Mouse (Mus musculus) gastrocnemius, postnatal 4 days (tissue): ENCODE measurements at regions not wholly inside any gene's neighbourhood (a gene's known extent, or its start where the extent isn't known, plus 50 kb on each side); places are given as distances from the start of the nearest gene placed in this dataset.
"Not testable (repeated sequence)": the region's sequence is repeated elsewhere in the genome, so short reads cannot be mapped to it uniquely, and the experiment has no call there.

Experiments used
- DNase-seq, 2 experiments: peaks; one replicate each; pipeline ENCODE4 v3.0.0; 2021 to 2022; ENCODE audit warnings: low spot score in 2 of 2, mixed read lengths in 2 of 2

DNA sequence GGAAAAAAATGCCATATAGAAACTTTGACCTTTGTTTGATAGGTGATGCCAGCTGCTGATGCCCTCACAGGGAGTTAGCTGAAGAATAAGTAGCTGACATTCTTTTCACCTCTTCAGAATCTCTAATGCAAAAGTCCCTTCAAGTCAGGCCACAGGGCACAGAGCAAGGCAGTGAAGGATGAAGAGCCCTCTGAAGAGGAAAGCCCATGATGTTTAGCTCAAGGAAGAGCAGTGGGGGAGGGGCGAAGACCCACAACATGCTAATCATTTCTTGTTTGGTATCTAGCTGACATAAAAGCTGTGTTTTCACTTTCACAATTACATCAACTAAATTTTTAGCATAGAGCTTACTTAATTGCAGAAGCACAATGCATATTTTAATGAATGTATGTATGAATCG lies 1108.4 kb downstream of the Trim52 start:
- DNase-seq: no peak

DNA sequence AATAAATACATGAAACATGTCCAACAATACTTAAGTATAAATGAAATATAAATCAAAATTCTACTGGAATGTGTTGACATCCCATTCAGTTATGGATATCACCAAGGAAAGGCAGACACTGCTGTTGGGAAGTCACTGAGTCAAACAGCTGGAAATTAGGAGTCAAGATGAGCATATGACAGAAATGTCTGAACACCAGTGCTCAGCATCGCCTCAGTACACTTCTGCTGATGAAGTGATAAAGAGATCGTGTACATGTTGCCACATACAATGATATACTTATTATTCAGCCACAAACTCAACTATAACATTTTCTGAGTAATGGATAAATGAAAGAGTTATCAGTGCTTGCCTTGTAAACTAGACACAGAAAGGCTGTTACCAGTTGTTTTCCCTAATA lies 1158.2 kb downstream of the Trim52 start:
- DNase-seq: no peak

DNA sequence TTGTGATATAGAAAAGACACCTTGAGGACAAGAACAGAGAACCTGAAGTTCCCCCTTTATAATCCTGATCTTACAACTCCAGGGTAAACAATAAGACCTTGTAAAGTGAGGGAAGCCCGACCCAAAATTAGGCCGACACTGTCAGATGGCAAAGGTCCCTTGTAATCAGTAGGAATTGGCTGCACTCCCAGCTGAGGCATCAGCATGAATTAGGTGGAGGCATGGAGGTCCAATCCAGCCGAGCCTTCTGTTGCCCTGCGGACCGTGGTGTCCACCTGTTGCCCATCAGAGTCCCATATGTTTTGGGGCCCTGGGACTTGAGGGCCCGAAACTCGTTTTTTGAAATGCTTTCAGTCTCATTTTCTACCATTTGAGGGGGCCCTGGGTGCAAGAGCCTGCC lies 1174.3 kb downstream of the Trim52 start:
- not testable (repeated sequence) for DNase-seq

- no peak for DNase-seq
These were observed 1223.3 kb downstream of the Trim52 start for GRCm38 (mm10) chr14:107329302-107329701.

DNA sequence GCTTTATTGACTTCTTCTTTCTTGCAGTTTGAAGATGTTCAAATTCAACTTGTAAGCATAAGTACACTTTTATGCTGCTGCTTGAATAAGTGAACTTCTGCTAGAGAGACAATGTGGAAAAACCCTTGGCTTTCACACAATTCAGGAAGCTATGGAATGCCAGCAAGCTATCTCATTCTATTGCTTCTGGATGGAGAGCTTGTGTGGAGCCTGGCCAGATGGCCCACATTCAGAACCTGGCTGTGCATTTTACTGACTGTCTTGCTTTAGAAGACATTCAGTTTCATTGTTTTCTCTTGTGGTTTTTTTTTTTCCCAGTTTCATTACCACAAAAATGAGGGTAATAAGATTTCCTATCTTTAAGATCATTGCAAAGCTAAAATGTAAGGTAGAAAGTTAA lies 1234.2 kb downstream of the Trim52 start:
- peak in 1 of 2 experiments; percentile 13 for DNase-seq

GRCm38 (mm10) chr14:107362788-107363187 lies 1256.8 kb downstream of the Trim52 start:
- DNase-seq: no peak
